Mouse (Mus musculus): ENCODE results near the gene Mgat5. TPM values are rescaled to one million over a fixed set of nuclear protein-coding genes. Genes with fewer than 3 reads are reported as not detected.

Gene Mgat5
- polyA plus RNA-seq, 1 experiment = 4.9 TPM

DNA sequence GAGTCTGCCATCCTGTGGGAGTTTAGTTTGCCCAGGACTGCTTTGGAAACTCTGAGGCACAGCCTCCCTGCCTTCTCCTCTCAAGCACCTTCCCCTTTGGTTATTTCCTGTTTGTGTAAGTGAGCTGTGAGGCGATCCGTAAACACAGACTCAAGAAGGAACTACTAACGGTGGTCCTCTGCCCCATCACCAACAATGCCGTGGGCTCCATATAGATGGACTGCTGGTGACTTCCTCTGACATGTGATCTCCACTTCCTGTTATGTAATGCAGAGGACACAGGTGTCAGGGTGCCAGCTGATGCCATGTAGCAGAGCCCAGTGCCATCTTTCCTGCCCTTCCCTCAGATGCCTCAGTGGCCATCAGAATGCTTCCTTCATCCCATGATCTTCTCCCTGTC is 265.4 kb downstream of the Mgat5 start:
- peak in 1 of 2 experiments; percentile 18 for DNase-seq (ENCODE audit: low read depth in 1 of 2, low spot score in 2 of 2)
- TF ChIP-seq POLR2A (IDR thresholded peaks at IDR 0.05; ENCODE audit: low read depth, low read length) (no peak), CTCF (IDR thresholded peaks at IDR 0.05; ENCODE audit: extremely low read depth, insufficient read depth, insufficient read length, insufficient replicate concordance) (no peak)

DNA sequence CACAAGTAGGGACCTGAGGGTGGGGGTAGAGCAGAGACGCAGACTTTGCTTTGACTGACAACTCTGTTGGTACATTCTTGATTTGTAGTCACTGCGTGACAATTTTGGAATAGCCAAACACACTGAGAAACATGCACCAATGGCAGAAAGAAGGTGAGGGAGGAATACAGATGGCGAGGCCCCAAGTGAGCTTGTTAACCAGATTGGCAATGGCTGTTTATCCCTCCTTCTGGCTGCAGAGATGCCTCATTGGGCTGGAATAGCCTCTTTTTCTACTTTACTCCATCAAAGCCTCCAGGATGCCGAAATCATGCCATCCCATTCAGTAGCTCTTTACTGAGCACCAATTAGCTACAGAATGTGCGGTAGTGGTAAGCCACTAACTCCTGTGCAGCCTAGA is 270.9 kb downstream of the Mgat5 start:
- H3K27ac ChIP-seq (ENCODE audit: insufficient read depth, low read length) = no peak overlapping the region
- DNase-seq (ENCODE audit: low read depth in 1 of 2, low spot score in 2 of 2) = no peak
- no peaks in the 10 kb centered on the region for H3K4me1 ChIP-seq (ENCODE audit: control insufficient read depth, insufficient read depth, insufficient read length)
- 92% methylated on average over 5 of the region's 5 CpGs for WGBS
- H3K4me3 ChIP-seq (ENCODE audit: extremely low read depth, insufficient read depth, insufficient read length) = no peak overlapping the region
- no peaks in the 10 kb centered on the region for H3K27me3 ChIP-seq (ENCODE audit: control insufficient read depth, insufficient read depth, low read length)
- TF ChIP-seq CTCF (IDR thresholded peaks at IDR 0.05; ENCODE audit: extremely low read depth, insufficient read depth, insufficient read length, insufficient replicate concordance) (no peak), POLR2A (IDR thresholded peaks at IDR 0.05; ENCODE audit: low read depth, low read length) (no peak)
- H3K36me3 ChIP-seq (ENCODE audit: control insufficient read depth, insufficient read depth, low read length) = peaks cover 3% of the 10 kb centered on the region; the same call in 1 of the 2 replicates

More for the DNA sequence above, 265.4 kb downstream of the Mgat5 start:
- Histone ChIP-seq H3K36me3 (ENCODE audit: control insufficient read depth, insufficient read depth, low read length) (no peaks in the 10 kb centered on the region), H3K4me1 (ENCODE audit: control insufficient read depth, insufficient read depth, insufficient read length) (no peaks in the 10 kb centered on the region), H3K27me3 (ENCODE audit: control insufficient read depth, insufficient read depth, low read length) (no peaks in the 10 kb centered on the region), H3K27ac (ENCODE audit: insufficient read depth, low read length) (no peak overlapping the region), H3K4me3 (ENCODE audit: extremely low read depth, insufficient read depth, insufficient read length) (no peak overlapping the region)
- 32% methylated on average over 4 of the region's 4 CpGs for WGBS

DNA sequence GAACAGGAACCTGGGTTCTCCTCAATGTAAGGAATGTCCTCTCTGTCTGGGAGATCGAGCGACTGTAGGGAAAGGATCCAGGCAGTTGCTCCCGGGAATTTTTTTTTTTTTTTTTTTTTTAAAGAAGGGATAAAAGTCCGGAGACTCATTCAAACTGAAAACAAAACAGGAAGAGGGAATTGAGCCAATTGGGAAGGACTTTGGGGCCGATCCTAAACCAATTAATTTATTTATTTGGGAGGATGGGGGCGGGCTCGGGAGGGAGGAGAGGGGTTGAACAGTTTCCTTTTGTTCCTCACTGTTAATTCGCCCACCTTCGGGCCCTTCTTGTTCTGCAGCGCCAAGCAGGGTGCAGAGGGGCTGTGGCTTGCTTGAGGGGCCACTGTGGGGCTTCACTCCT is 278.1 kb downstream of the Mgat5 start:
- H3K4me1 ChIP-seq (ENCODE audit: control insufficient read depth, insufficient read depth, insufficient read length) = no peaks in the 10 kb centered on the region
- TF ChIP-seq CTCF (IDR thresholded peaks at IDR 0.05; ENCODE audit: extremely low read depth, insufficient read depth, insufficient read length, insufficient replicate concordance) (no peak), POLR2A (IDR thresholded peaks at IDR 0.05; ENCODE audit: low read depth, low read length) (no peak)
- no peak overlapping the region for H3K27ac ChIP-seq (ENCODE audit: insufficient read depth, low read length)
- no peak for DNase-seq (ENCODE audit: low read depth in 1 of 2, low spot score in 2 of 2)
- 85% methylated on average over 10 of the region's 10 CpGs for WGBS
- peaks cover 3% of the 10 kb centered on the region; the same call in 1 of the 2 replicates for H3K36me3 ChIP-seq (ENCODE audit: control insufficient read depth, insufficient read depth, low read length)
- H3K4me3 ChIP-seq (ENCODE audit: extremely low read depth, insufficient read depth, insufficient read length) = no peak overlapping the region
- H3K27me3 ChIP-seq (ENCODE audit: control insufficient read depth, insufficient read depth, low read length) = no peaks in the 10 kb centered on the region

DNA sequence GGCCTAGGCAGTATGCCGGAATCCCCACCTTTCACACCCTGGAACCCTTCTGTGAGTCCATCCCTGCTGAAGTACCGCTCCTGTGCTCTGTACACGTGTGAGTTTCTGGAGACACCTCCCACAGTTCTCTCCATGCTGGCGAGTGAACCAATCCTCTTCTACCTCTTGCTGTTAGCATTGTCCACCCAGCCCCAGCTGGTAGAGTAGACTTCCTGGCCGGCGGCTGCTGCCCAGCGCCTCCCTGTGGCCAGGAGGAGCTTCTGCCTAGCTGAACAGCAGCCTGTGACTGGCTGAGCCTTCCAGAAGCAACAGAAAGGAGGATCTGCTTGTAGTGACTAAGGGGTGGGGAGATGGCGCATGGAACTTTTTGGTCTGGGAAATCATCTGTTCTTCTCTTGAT is 279.4 kb downstream of the Mgat5 start:
- H3K4me3 ChIP-seq (ENCODE audit: extremely low read depth, insufficient read depth, insufficient read length) = no peak overlapping the region
- 92% methylated on average over 8 of the region's 8 CpGs for WGBS
- DNase-seq (ENCODE audit: low read depth in 1 of 2, low spot score in 2 of 2) = no peak

DNA sequence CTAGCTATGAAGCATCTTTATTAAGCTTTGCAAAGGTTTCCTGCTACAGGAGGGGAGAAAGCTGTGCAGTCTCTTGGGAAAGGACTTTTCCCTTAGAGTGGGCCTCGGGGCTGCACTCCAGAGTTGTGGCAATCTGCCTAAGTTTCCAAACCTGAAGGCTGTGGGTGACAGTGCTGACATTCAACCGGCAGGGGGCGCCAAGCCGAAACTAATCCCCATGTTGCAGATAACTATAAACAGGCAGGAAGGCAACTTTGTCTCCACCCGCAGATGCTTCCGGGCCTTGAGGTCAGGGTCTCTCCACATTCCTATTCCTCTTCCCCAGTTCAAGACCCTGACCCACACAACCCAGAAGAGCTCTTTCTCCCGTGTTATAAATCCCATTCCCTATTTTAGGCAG is 280.0 kb downstream of the Mgat5 start:
- Histone ChIP-seq H3K4me1 (ENCODE audit: control insufficient read depth, insufficient read depth, insufficient read length) (no peaks in the 10 kb centered on the region), H3K27me3 (ENCODE audit: control insufficient read depth, insufficient read depth, low read length) (no peaks in the 10 kb centered on the region)
- DNase-seq (ENCODE audit: low read depth in 1 of 2, low spot score in 2 of 2) = peak in 1 of 2 experiments; percentile 56

More for the DNA sequence above, 279.4 kb downstream of the Mgat5 start:
- Histone ChIP-seq H3K27ac (ENCODE audit: insufficient read depth, low read length) (no peak overlapping the region), H3K27me3 (ENCODE audit: control insufficient read depth, insufficient read depth, low read length) (no peaks in the 10 kb centered on the region), H3K4me1 (ENCODE audit: control insufficient read depth, insufficient read depth, insufficient read length) (no peaks in the 10 kb centered on the region), H3K36me3 (ENCODE audit: control insufficient read depth, insufficient read depth, low read length) (peaks cover 3% of the 10 kb centered on the region; the same call in 1 of the 2 replicates)
- TF ChIP-seq CTCF (IDR thresholded peaks at IDR 0.05; ENCODE audit: extremely low read depth, insufficient read depth, insufficient read length, insufficient replicate concordance) = no peak

DNA sequence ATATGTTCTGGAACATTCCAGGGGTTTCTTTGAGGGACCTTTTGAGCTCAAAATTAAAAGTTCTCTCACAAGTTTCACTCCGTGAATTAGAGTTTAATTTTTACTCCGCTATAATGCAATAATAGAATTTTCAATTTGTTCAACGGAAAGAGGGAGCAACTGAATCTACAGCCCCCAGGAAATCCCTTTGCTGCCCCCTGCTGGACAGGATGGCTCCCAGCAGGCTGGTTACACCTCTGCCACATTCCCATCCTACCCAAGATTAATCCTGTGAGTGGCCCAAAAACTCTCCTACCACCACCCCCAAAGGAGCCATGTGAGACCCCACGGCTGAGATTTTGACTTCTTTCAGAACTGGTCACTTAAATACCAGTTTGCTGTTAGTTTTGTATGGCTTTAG is 282.3 kb downstream of the Mgat5 start:
- peak in 1 of 2 experiments; percentile 55 for DNase-seq (ENCODE audit: low read depth in 1 of 2, low spot score in 2 of 2)
- 85% methylated on average over 4 of the region's 4 CpGs for WGBS
- Histone ChIP-seq H3K27ac (ENCODE audit: insufficient read depth, low read length) (no peak overlapping the region), H3K27me3 (ENCODE audit: control insufficient read depth, insufficient read depth, low read length) (no peaks in the 10 kb centered on the region), H3K36me3 (ENCODE audit: control insufficient read depth, insufficient read depth, low read length) (peaks cover 4% of the 10 kb centered on the region), H3K4me3 (ENCODE audit: extremely low read depth, insufficient read depth, insufficient read length) (no peak overlapping the region), H3K4me1 (ENCODE audit: control insufficient read depth, insufficient read depth, insufficient read length) (no peaks in the 10 kb centered on the region)
- TF ChIP-seq CTCF (IDR thresholded peaks at IDR 0.05; ENCODE audit: extremely low read depth, insufficient read depth, insufficient read length, insufficient replicate concordance) (peak; percentile 54; the same call in 1 of the 2 replicates), POLR2A (IDR thresholded peaks at IDR 0.05; ENCODE audit: low read depth, low read length) (no peak)

More for the DNA sequence above, 280.0 kb downstream of the Mgat5 start:
- H3K27ac ChIP-seq (ENCODE audit: insufficient read depth, low read length) = no peak overlapping the region
- peaks cover 3% of the 10 kb centered on the region; the same call in 1 of the 2 replicates for H3K36me3 ChIP-seq (ENCODE audit: control insufficient read depth, insufficient read depth, low read length)
- H3K4me3 ChIP-seq (ENCODE audit: extremely low read depth, insufficient read depth, insufficient read length) = no peak overlapping the region
- 41% methylated on average over 7 of the region's 7 CpGs for WGBS
- TF ChIP-seq CTCF (IDR thresholded peaks at IDR 0.05; ENCODE audit: extremely low read depth, insufficient read depth, insufficient read length, insufficient replicate concordance) (peak; percentile 60; the same call in 1 of the 2 replicates), POLR2A (IDR thresholded peaks at IDR 0.05; ENCODE audit: low read depth, low read length) (no peak)

DNA sequence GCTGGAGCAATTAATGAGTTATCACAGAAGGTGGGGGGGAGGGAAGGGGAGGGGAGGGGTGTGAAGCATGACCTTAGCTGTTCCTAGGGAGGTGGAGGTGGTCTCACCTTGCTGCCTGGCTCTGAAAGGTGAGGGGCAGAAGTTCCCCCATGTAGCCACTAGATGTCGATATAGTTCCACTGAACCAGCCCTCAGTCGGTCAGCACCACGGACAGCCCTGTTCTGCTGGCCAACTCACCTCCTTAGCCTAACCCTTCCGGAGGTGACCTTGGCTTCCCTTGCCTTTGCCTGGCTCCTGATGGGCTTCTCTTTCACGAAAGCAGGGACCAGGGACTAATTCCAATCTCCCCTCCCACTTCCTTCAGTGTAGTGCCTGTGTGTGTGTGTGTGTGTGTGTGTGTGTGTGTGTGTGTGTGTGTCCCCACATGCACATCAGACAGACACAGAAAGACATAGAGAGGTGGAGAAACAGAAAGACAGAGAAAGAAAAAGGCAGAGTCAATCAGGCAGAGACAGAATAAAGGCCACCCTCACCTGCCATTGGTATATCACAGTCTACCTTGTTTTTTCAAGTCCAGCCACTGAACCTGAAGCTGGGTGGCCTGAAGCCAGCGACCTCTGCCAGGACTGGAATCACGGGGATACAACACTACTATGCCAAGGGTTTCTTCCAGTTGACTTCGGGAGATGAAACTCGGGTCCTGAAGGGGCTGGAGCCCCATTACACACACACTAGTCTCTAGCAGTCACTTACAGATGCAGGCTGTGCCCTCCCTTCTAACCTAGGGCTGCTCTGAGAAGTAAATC is 292.1 kb downstream of the Mgat5 start:
- peak in 1 of 2 experiments; percentile 49 for DNase-seq (ENCODE audit: low read depth in 1 of 2, low spot score in 2 of 2)
- no peaks in the 10 kb centered on the region for H3K27me3 ChIP-seq (ENCODE audit: control insufficient read depth, insufficient read depth, low read length)
- H3K27ac ChIP-seq (ENCODE audit: insufficient read depth, low read length) = no peak overlapping the region
- H3K4me1 ChIP-seq (ENCODE audit: control insufficient read depth, insufficient read depth, insufficient read length) = peaks cover 7% of the 10 kb centered on the region
- no peak overlapping the region for H3K4me3 ChIP-seq (ENCODE audit: extremely low read depth, insufficient read depth, insufficient read length)
- H3K36me3 ChIP-seq (ENCODE audit: control insufficient read depth, insufficient read depth, low read length) = 0 out of 2 replicates have a peak, but pooled peaks cover 4% of the 10 kb centered on the region
- 32% methylated on average over 9 of the region's 9 CpGs for WGBS
- peak; percentile 97; the same call in 1 of the 2 replicates for TF ChIP-seq CTCF (IDR thresholded peaks at IDR 0.05; ENCODE audit: extremely low read depth, insufficient read depth, insufficient read length, insufficient replicate concordance)
- TF ChIP-seq POLR2A (IDR thresholded peaks at IDR 0.05; ENCODE audit: low read depth, low read length) = no peak

Measured in spleen, adult 2 months (tissue).